Mouse (Mus musculus): Measurements from ENCODE around the gene Adck2. TPM values are rescaled to one million over a fixed set of nuclear protein-coding genes. Genes with fewer than 3 reads are reported as not detected.
A peak's percentile ranks its signal among the peaks of the same experiment; 100 is the strongest.

The Adck2 gene
- total and polyA plus RNA-seq, 3 experiments: 4.8 to 17.7 (median 16.5) TPM

GRCm38 (mm10) chr6:39557723-39558261 lies 15.9 kb upstream of the Adck2 start, which contains the start of gene Dennd2a (continued):
- no peak for TF ChIP-seq HCFC1 (IDR thresholded peaks at IDR 0.05; ENCODE audit: low read depth, low read length)
- no peak for TF ChIP-seq CHD1 (IDR thresholded peaks at IDR 0.05; ENCODE audit: low read depth, low read length)
- no peak for TF ChIP-seq ELF1 (IDR thresholded peaks at IDR 0.05; ENCODE audit: low read depth, low read length)
- TF ChIP-seq IRF4 (IDR thresholded peaks at IDR 0.05; ENCODE audit: low read depth, low read length): no peak
- no peak for TF ChIP-seq PAX5 (IDR thresholded peaks at IDR 0.05; ENCODE audit: low read length)
- TF ChIP-seq E2F4 (IDR thresholded peaks at IDR 0.05; ENCODE audit: insufficient replicate concordance, low read depth, low read length): no peak
- no peak for TF ChIP-seq MAX (IDR thresholded peaks at IDR 0.05; ENCODE audit: low read length)
- peak; percentile 72 for TF ChIP-seq MXI1 (IDR thresholded peaks at IDR 0.05; ENCODE audit: low read depth, low read length)
- TF ChIP-seq MYC (IDR thresholded peaks at IDR 0.05; ENCODE audit: low read depth, low read length): no peak

- H3K27ac ChIP-seq (ENCODE audit: insufficient read depth, low read depth): no peak overlapping the region
- in situ Hi-C loops (cut with MboI; ENCODE audit: low pct_ligation_motif_present, low pct_unique_long_range_greater_than_20kb, low sequenced_read_pairs) (no loop called here), dilution Hi-C loops (cut with MboI; ENCODE audit: extremely low pct_ligation_motif_present, extremely low pct_unique_long_range_greater_than_20kb, low sequenced_read_pairs) (loop anchor here (25.0 kb wide), 1 partner anchor 97 kb away; no protein-coding TSS in a partner anchor)
- no peak for DNase-seq (ENCODE audit: extremely low read depth)
- H3K27me3 ChIP-seq (replicated peaks): peaks cover 17% of the 10 kb centered on the region
- H3K9ac ChIP-seq (ENCODE audit: insufficient read depth, low read depth): no peak overlapping the region
- no peaks in the 10 kb centered on the region for H3K36me3 ChIP-seq (replicated peaks in 1 of 2; ENCODE audit: control insufficient read depth in 1 of 2, insufficient read depth in 1 of 2, low read length in 1 of 2)
- no peak overlapping the region for H3K4me3 ChIP-seq (replicated peaks in 1 of 3; ENCODE audit: low read depth in 2 of 3, low read length in 2 of 3, poor library complexity in 1 of 3)
- no peak overlapping the region for H3K4me2 ChIP-seq (ENCODE audit: insufficient read depth, low read depth, poor library complexity, severe bottlenecking)
- H3K79me2 ChIP-seq (replicated peaks; ENCODE audit: control insufficient read depth, extremely low read depth, insufficient read depth, poor library complexity, severe bottlenecking): no peaks in the 10 kb centered on the region
- TF ChIP-seq USF2 (conservative IDR thresholded peaks at IDR 0.05; ENCODE audit: low read depth, low read length): no peak
- no peak for TF ChIP-seq BHLHE40 (IDR thresholded peaks at IDR 0.05; ENCODE audit: low read depth, low read length)
- TF ChIP-seq RAD21 (IDR thresholded peaks at IDR 0.05; ENCODE audit: low read depth, low read length): no peak
- no peak for TF ChIP-seq MAZ (IDR thresholded peaks at IDR 0.05; ENCODE audit: low read depth, low read length)
- no peak for TF ChIP-seq POLR2AphosphoS2 (IDR thresholded peaks at IDR 0.05; ENCODE audit: low read depth, low read length)
- no peak for TF ChIP-seq UBTF (IDR thresholded peaks at IDR 0.05; ENCODE audit: low read depth, low read length)
- peaks cover 0 to 13% of the 10 kb centered on the region in 2 experiments; a peak in 2 of 4 replicates for H3K4me1 ChIP-seq (ENCODE audit: control insufficient read depth in 1 of 2, insufficient read depth in 2 of 2)
- H3K9me3 ChIP-seq (replicated peaks; ENCODE audit: low read length): no peaks in the 10 kb centered on the region
Measured at GRCm38 (mm10) chr6:39559276-39559939, 14.3 kb upstream of the Adck2 start.

Measured in CH12.LX (cell line).